Mouse (Mus musculus) liver, embryonic 13.5 days (tissue): ENCODE data around the gene Speer4f2. TPM values are rescaled to one million over a fixed set of nuclear protein-coding genes. Genes with fewer than 3 reads are reported as not detected.
"Not testable (repeated sequence)": the region's sequence is repeated elsewhere in the genome, so short reads cannot be mapped to it uniquely, and the experiment has no call there.

Experiments
- ATAC-seq: fragments of 200-750 bp; cut with Nextera tagmentation; 2 replicates; pipeline ENCODE4 v1.8.0; 2017; ENCODE audit warnings: low read depth, mild to moderate bottlenecking, moderate number of reproducible peaks, moderate library complexity
- DNase-seq: peaks from one replicate; pipeline ENCODE4 v3.0.0; 2022
- H3K27ac ChIP-seq: fragments of 300-500 bp; sonication (generic); 2 replicates; pipeline ENCODE4 v1.5.1; 2015; ENCODE audit warnings: moderate library complexity, mild to moderate bottlenecking, inconsistent platforms
- H3K27me3 ChIP-seq: fragments of 300-500 bp; sonication (generic); 2 replicates; pipeline ENCODE4 v1.6.1; 2015; ENCODE audit warnings: mild to moderate bottlenecking, inconsistent platforms
- H3K36me3 ChIP-seq: fragments of 300-500 bp; sonication (generic); 2 replicates; pipeline ENCODE4 v1.6.1; 2015; ENCODE audit warnings: mild to moderate bottlenecking, inconsistent platforms
- H3K4me1 ChIP-seq: fragments of 300-500 bp; sonication (generic); replicated peaks from 2 replicates; pipeline ENCODE4 v1.6.1; 2015; ENCODE audit warnings: inconsistent platforms
- H3K4me2 ChIP-seq: fragments of 300-500 bp; sonication (generic); 2 replicates; pipeline ENCODE4 v1.6.1; 2015; ENCODE audit warnings: inconsistent platforms, mild to moderate bottlenecking, moderate library complexity
- H3K4me3 ChIP-seq: fragments of 300-500 bp; sonication (generic); replicated peaks from 2 replicates; pipeline ENCODE4 v1.5.1; 2015; ENCODE audit warnings: mild to moderate bottlenecking, inconsistent platforms
- H3K9ac ChIP-seq: fragments of 300-500 bp; sonication (generic); 2 replicates; pipeline ENCODE4 v1.6.1; 2015; ENCODE audit warnings: mild to moderate bottlenecking, inconsistent platforms
- H3K9me3 ChIP-seq: fragments of 300-500 bp; sonication (generic); replicated peaks from 2 replicates; pipeline ENCODE4 v1.6.1; 2016; ENCODE audit warnings: inconsistent platforms
- WGBS: fragments of 180-500 bp; shearing (Covaris S2); methylation state at CpG from one replicate; pipeline ENCODE4 v1.1.7; 2015; ENCODE audit not compliant: insufficient replicate concordance; 5-methylcytosine and 5-hydroxymethylcytosine counted together
- polyA plus RNA-seq: library from polyadenylated mRNA; unstranded; fragments of >200 nt; fragmentation: Nextera tagmentation; extraction: Ambion mirVana; gene quantifications from 2 replicates; pipeline ENCODE4 v1.2.1, GENCODE M21; 2015

The Speer4f2 gene
- polyA plus RNA-seq = not detected in 2 replicates

DNA sequence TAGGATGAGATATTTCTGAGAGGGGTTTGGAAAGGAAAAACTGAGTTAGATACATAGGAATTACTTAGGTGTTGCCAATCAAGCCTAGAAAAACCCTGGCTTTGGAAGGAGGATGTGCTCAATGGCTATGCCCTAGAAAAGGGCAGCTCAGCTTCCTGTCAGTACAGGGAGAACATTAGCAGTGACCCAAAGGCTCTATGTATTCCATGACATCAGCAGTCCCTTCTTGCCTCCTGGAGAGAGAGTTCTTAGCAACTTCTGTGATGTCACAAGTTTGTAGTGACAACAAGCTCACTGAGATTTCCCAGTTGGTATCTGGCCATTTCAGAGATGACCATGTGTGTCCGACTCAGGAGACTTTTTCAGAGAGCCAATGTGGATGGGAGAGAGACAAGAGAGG lies at the start of gene Speer4f2:
Gene Speer4f2 (plus strand): TSS at position 301 of the 400 bp plus-strand sequence.
- not testable (repeated sequence) for H3K4me3 ChIP-seq, H3K27ac ChIP-seq, H3K9ac ChIP-seq, H3K27me3 ChIP-seq, DNase-seq, ATAC-seq, H3K4me2 ChIP-seq, H3K36me3 ChIP-seq, H3K9me3 ChIP-seq, H3K4me1 ChIP-seq
- 55% methylated on average over 1 of the region's 1 CpGs for WGBS

DNA sequence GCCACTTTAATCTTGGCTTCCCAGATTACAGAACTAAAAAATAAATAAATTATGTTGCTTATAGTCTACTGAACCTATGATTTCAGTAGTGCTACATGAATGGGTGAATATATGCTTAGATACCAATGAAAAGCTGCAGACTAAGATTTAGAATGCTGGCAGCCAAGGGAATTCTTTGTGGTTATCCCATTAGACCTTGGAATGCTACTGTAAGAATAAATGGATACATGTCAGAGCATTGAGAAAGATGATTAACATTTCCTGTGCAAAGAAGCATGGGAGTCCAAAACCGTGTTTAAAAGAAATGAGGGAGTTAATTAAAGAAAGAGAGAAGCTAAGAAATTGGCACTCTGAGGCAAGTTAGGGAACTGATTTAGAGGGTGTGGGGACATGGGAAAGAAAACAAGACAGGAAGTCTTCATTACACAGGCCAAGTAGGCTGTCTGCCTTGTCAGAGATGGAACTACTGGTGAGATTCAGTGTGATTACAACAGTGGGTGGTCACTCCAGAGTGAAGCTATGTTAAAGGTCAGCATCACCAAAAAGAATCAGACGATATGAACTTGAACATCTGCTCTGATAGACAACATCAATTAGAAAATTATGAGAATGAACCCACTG lies 43.9 kb upstream of the Speer4f2 start:
- ATAC-seq (no peak), DNase-seq (no peak)
- WGBS = 39% methylated on average over 2 of the region's 2 CpGs

DNA sequence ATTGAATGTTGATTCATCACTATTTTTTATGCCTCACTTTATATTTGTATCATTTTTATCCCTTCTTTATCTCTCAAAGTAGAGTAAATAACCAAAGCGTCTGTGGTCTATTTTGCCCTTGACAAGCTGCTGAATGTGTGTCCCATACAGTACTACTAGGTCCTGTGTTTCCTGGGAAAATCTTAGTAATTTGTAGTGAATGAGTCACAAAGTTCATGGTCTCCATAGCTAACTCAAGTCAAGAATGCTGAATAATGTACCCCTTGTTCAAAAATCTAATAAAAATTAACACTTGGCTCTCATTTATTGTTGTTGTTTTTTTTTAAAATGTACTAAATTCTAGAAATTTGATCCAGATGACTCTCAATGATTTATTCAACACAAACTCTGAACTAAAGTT lies 38.1 kb upstream of the Speer4f2 start:
- Histone ChIP-seq H3K4me3 (no peak overlapping the region), H3K9ac (no peak overlapping the region), H3K36me3 (no peaks in the 10 kb centered on the region), H3K27ac (no peak overlapping the region), H3K27me3 (no peaks in the 10 kb centered on the region), H3K4me1 (no peaks in the 10 kb centered on the region), H3K4me2 (no peak overlapping the region), H3K9me3 (no peaks in the 10 kb centered on the region)
- 58% methylated on average over 1 of the region's 1 CpGs for WGBS
- no peak for DNase-seq
- ATAC-seq = no peak

More for the DNA sequence above, 43.9 kb upstream of the Speer4f2 start:
- no peaks in the 10 kb centered on the region for H3K27me3 ChIP-seq
- H3K4me2 ChIP-seq = no peak overlapping the region
- no peak overlapping the region for H3K4me3 ChIP-seq
- no peaks in the 10 kb centered on the region for H3K9me3 ChIP-seq
- H3K27ac ChIP-seq = no peak overlapping the region
- no peak overlapping the region for H3K9ac ChIP-seq
- H3K36me3 ChIP-seq = no peaks in the 10 kb centered on the region
- H3K4me1 ChIP-seq = no peaks in the 10 kb centered on the region

DNA sequence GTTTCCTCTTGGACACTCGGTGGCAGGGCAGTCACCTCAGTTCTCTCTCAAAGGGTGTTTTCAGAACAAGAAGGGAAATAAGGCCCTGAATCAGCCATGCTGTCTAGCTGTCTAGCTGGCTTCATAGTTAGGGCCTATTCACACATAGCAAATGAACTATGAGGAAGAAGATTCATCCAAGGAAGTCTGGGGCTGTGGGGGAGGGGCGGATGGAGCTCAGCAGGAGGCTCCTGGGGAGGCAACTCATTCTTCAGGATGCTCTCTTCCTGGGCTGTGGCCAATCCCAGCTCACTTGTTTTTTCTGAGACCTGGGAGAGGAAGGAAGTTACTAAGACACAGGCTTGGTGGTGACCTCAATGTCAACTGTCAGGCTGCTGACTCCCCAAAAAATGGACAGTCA lies 27.2 kb upstream of the Speer4f2 start:
- H3K4me3 ChIP-seq, ATAC-seq: not testable (repeated sequence)
- 41% methylated on average over 2 of the region's 2 CpGs for WGBS

DNA sequence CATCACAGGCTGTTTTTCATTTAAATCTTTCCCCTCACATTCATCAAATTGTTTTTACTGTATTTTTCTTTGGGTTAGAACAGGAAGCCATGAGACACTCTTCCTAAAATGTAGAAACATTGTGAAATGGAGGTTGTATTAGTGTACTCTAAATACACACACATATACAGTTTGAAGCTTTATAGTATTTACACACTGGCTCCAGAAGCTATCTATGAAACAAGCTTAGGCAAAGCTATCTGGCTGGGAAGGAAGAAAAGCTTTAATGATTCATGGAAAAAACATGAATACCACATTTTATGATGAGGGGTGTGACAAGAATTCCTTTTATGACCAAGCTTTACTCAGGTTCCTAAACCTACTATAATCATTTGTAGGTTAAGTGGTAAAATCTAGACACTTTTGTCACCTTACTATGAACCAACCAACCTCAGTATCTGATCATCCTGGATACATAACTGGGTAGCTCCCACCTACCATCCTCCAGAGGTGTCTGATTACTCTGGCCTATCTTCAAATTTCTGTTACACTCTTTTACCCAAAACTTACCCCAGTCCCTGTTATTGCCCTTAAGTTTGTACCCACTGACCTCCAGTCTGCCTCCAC lies 13.5 kb upstream of the Speer4f2 start:
- Histone ChIP-seq H3K9ac (no peak overlapping the region), H3K9me3 (no peaks in the 10 kb centered on the region), H3K27ac (no peak overlapping the region), H3K4me2 (no peak overlapping the region), H3K36me3 (no peaks in the 10 kb centered on the region), H3K4me3 (no peak overlapping the region), H3K4me1 (no peaks in the 10 kb centered on the region), H3K27me3 (no peaks in the 10 kb centered on the region)
- ATAC-seq = no peak
- DNase-seq = no peak

More for the DNA sequence above, 27.2 kb upstream of the Speer4f2 start:
- not testable (repeated sequence) for H3K4me1 ChIP-seq, H3K27me3 ChIP-seq, H3K9ac ChIP-seq, H3K4me2 ChIP-seq, H3K9me3 ChIP-seq, H3K27ac ChIP-seq, DNase-seq, H3K36me3 ChIP-seq

DNA sequence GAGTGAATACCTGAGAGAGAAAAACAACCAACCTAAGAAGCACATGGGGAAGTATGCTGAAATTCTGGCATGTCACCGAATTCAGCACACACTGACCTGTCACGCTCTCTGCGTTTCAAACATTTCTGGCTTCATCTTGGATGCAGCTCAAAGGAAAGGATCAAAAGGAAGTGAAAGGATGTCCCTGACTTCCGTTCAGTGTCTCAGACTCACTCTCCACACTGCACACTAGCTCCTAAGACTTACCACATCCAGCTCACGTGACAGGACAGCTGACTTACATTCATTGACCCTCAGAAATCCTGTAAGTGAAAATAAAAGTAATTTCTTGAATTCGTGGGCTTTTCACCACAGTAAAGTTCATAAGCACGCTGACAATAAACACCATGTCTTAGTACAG lies 16.9 kb downstream of the Speer4f2 start:
- no peak for DNase-seq
- Histone ChIP-seq H3K4me2 (no peak overlapping the region), H3K4me3 (no peak overlapping the region), H3K4me1 (no peaks in the 10 kb centered on the region), H3K27ac (no peak overlapping the region), H3K9ac (no peak overlapping the region), H3K27me3 (no peaks in the 10 kb centered on the region), H3K9me3 (no peaks in the 10 kb centered on the region), H3K36me3 (no peaks in the 10 kb centered on the region)
- WGBS = 52% methylated on average over 7 of the region's 7 CpGs
- no peak for ATAC-seq

DNA sequence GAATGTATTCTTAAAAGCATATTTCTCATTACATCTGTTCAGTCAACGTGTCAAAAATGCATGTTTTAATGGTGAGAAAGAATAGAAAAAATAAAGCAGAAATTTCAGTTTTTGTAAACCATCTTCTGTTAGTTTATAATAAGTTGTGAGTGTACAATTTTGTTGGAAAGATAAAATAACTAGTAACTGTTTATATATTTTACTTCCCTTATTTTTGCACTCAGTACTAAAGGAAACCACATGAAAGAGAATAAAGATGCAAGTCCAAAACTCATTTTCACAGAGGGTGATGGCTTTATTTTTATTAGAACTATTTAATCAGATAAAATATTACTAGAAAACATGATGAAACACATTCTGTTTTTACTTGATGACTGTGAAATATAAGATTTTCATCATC lies 18.2 kb downstream of the Speer4f2 start:
- Histone ChIP-seq H3K27ac (no peak overlapping the region), H3K9ac (no peak overlapping the region), H3K27me3 (no peaks in the 10 kb centered on the region), H3K9me3 (no peaks in the 10 kb centered on the region), H3K36me3 (no peaks in the 10 kb centered on the region), H3K4me1 (no peaks in the 10 kb centered on the region), H3K4me3 (no peak overlapping the region), H3K4me2 (no peak overlapping the region)
- ATAC-seq (no peak), DNase-seq (no peak)
- WGBS = 46% methylated on average over 1 of the region's 1 CpGs

DNA sequence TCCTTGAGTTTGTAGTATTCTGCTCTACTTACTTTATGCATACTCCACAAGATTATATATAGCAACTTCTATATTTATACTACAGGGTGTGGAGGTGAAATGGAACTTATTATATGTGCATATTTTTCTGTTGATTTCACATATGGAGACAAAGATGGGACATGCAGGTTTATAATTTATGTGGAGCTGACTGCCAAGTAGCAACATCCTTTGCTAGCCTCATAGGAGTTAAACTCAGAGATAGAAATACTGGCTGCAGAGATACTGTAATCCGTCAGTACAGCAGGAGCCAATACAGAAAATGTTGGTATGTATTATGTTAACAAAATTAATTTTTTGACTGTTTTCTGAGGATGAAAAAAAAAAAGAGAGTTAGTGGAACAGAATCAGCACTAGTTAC lies 27.6 kb downstream of the Speer4f2 start:
- 55% methylated on average over 1 of the region's 1 CpGs for WGBS
- no peak for ATAC-seq
- Histone ChIP-seq H3K4me2 (no peak overlapping the region), H3K36me3 (no peaks in the 10 kb centered on the region), H3K27me3 (no peaks in the 10 kb centered on the region), H3K4me1 (peaks cover 11% of the 10 kb centered on the region; the same call in 1 of the 2 replicates), H3K27ac (no peak overlapping the region), H3K9ac (no peak overlapping the region), H3K4me3 (no peak overlapping the region), H3K9me3 (no peaks in the 10 kb centered on the region)
- DNase-seq = no peak

DNA sequence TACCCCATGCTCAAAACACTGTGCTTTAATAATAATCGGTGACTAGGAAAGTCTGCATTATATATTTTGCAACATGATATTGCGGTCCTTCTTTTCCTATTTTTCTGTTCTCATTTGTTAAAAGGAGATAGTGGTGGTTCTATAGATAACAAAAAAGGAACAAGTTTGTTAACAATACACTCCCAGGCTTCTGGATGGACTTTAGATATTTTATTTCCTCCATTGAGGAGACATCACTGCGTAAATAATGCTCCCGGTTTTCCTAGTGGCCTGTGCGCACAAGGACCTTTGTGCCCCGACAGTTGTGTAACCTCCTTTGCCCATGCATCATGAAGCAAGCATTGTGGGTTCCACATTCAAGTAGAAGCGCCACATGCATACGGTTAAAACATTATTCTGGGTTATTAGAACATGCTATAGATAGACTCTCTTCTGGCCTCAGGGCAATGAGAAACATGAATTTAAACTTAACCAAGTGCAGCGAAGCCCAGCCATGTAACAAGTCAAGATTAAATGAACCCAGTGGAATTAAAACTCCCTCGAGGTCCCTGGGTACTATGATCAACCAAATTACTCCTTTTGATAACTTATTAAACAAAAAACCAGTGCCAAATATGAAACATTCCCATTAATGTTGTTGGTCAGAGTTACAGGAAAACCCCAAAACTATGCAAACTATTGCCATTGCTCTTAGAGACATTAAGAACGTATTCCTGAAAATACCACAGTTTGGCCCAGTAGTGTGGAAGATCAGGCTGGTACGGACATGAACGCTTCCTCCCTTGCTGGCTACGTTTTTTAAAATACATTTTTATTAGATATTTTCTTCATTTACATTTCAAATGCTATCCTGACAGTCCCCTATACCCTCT lies 28.5 kb downstream of the Speer4f2 start:
- DNase-seq (no peak), ATAC-seq (no peak)
- Histone ChIP-seq H3K4me3 (no peak overlapping the region), H3K27me3 (no peaks in the 10 kb centered on the region), H3K4me1 (peaks cover 11% of the 10 kb centered on the region; the same call in 1 of the 2 replicates), H3K36me3 (no peaks in the 10 kb centered on the region), H3K27ac (no peak overlapping the region), H3K9ac (no peak overlapping the region), H3K4me2 (no peak overlapping the region), H3K9me3 (no peaks in the 10 kb centered on the region)
- WGBS = 67% methylated on average over 14 of the region's 14 CpGs

DNA sequence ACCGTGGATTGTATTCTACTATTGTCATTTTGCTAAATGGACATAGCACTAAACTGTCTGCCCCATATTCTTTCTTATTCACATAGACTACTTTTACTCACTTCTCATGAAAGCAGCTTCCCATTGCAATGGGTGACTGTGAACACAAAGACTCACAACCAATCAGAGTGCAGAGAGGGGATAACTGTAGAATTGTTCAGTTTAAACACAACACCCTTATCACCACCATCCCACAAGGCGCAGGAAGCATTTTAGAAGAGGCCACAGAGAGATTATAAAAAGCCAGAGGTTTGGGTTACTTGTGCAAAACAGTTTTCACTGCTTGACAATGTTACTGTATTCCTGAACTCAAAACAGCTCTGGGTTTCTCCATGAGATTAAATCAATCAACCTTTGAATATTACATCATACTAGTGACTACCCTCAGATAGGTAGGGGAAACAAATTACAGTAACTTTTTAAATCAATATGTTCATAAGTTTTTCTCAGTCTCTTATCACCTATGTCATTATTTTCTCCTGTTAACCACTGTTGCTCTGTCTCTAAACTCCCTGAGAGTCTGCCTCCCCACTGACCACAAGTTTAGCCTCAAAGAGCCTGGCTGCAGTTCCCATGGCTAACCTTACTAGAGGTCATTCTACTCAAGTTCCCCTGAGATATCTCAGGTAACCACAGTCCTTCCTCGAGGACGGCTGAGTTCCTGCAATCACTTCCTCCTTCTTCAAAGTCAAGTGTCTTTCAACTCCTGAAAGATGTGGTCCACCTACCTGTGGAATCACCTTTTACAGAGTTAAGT lies 29.5 kb downstream of the Speer4f2 start:
- peak; percentile 82 for ATAC-seq
- WGBS = 20% methylated on average over 4 of the region's 4 CpGs

DNA sequence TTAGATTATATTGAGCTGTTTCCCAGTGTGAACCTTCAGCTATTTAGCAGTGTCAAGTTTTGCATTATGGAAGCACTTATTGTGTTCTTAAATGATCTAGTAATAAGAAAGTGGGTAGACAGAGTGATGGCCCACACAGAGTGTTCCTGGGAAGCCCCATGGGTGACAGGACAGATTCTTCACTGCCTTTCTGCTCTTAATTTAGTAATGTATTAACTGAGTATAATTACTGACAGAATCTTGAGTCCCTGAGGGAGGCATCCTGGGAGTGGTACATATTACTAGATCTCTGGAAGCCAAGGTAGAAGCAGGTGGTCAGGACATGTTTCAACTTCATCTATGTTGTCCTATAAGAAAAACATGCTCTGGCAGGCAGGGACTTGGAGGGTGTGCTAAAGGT lies 30.6 kb downstream of the Speer4f2 start:
- H3K9ac ChIP-seq = no peak overlapping the region

More for the DNA sequence above, 29.5 kb downstream of the Speer4f2 start:
- no peaks in the 10 kb centered on the region for H3K27me3 ChIP-seq
- no peaks in the 10 kb centered on the region for H3K9me3 ChIP-seq
- no peaks in the 10 kb centered on the region for H3K36me3 ChIP-seq
- no peak overlapping the region for H3K27ac ChIP-seq
- no peak overlapping the region for H3K4me2 ChIP-seq
- peaks cover 11% of the 10 kb centered on the region; the same call in 1 of the 2 replicates for H3K4me1 ChIP-seq
- DNase-seq = no peak
- H3K4me3 ChIP-seq = no peak overlapping the region
- no peak overlapping the region for H3K9ac ChIP-seq

More for the DNA sequence above, 30.6 kb downstream of the Speer4f2 start:
- Histone ChIP-seq H3K36me3 (no peaks in the 10 kb centered on the region), H3K9me3 (no peaks in the 10 kb centered on the region), H3K4me3 (no peak overlapping the region), H3K27ac (no peak overlapping the region), H3K4me1 (peaks cover 11% of the 10 kb centered on the region; the same call in 1 of the 2 replicates), H3K4me2 (no peak overlapping the region), H3K27me3 (no peaks in the 10 kb centered on the region)
- ATAC-seq (no peak), DNase-seq (no peak)
